Mouse (Mus musculus) lung, postnatal 0 days (tissue): ENCODE data around the gene Hist2h2aa2.

Experiments used
- CTCF ChIP-seq: IDR thresholded peaks from 2 replicates; pipeline ENCODE4 v1.5.1; 2016; ENCODE audit warnings: antibody characterized with exemption, mild to moderate bottlenecking
- EP300 ChIP-seq: IDR thresholded peaks from 2 replicates; pipeline ENCODE4 v1.6.1; 2016; ENCODE audit warnings: antibody characterized with exemption, mild to moderate bottlenecking, control low read depth

GRCm38 (mm10) chr3:96219191-96219641 lies 20.9 kb downstream of the Hist2h2aa2 start:
- peak; percentile 37 for TF ChIP-seq CTCF
- no peak for TF ChIP-seq EP300
